Mouse (Mus musculus): ENCODE measurements at regions not wholly inside any gene's neighbourhood (a gene's known extent, or its start where the extent isn't known, plus 50 kb on each side); places are given as distances from the start of the nearest gene placed in this dataset.

DNA sequence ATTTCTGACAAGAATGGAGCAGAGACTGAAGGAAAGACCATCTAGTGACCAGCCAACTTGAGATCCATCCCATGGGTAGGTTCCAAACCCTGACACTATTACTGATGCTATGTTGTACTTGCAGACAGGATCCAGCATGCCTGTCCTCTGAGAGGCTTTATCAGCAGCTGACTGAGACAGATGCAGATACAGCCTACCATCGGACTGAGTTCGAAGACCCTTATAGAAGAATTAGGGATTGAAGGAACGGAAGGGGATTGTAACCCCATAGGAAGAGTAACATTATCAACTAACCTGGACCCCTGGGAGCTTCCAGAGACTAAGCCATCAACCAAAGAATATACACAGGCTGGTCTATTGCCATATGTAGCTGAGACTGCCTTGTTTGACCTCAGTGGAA is 183.1 kb upstream of the Adcy2 start:
- Histone ChIP-seq H3K4me3 (ENCODE audit: low read length) (no peak overlapping the region), H3K9me3 (ENCODE audit: control insufficient read depth, low read length) (no peaks in the 10 kb centered on the region), H3K36me3 (ENCODE audit: control insufficient read depth, insufficient read depth, low read length) (no peaks in the 10 kb centered on the region), H3K27ac (ENCODE audit: low read depth, low read length) (no peak overlapping the region), H3K4me1 (ENCODE audit: control insufficient read depth, insufficient read depth, low read depth, low read length) (no peaks in the 10 kb centered on the region), H3K4me2 (ENCODE audit: low read length) (no peak overlapping the region), H3K9ac (ENCODE audit: low read depth, low read length) (no peak overlapping the region), H3K27me3 (replicated peaks; ENCODE audit: control insufficient read depth, insufficient read depth, low read length) (no peaks in the 10 kb centered on the region)
- no peak for ATAC-seq
- WGBS = 97% methylated on average over 3 of the region's 3 CpGs

GRCm38 (mm10) chr13:69190661-69191060 is 191.3 kb upstream of the Adcy2 start:
- no peaks in the 10 kb centered on the region for H3K27me3 ChIP-seq (replicated peaks; ENCODE audit: control insufficient read depth, insufficient read depth, low read length)
- no peak for ATAC-seq
- H3K36me3 ChIP-seq (ENCODE audit: control insufficient read depth, insufficient read depth, low read length) = no peaks in the 10 kb centered on the region
- no peaks in the 10 kb centered on the region for H3K4me1 ChIP-seq (ENCODE audit: control insufficient read depth, insufficient read depth, low read depth, low read length)
- H3K4me2 ChIP-seq (ENCODE audit: low read length) = no peak overlapping the region
- H3K9me3 ChIP-seq (ENCODE audit: control insufficient read depth, low read length) = no peaks in the 10 kb centered on the region
- no peak overlapping the region for H3K4me3 ChIP-seq (ENCODE audit: low read length)
- 76% methylated on average over 3 of the region's 3 CpGs for WGBS
- no peak overlapping the region for H3K9ac ChIP-seq (ENCODE audit: low read depth, low read length)
- no peak overlapping the region for H3K27ac ChIP-seq (ENCODE audit: low read depth, low read length)

DNA sequence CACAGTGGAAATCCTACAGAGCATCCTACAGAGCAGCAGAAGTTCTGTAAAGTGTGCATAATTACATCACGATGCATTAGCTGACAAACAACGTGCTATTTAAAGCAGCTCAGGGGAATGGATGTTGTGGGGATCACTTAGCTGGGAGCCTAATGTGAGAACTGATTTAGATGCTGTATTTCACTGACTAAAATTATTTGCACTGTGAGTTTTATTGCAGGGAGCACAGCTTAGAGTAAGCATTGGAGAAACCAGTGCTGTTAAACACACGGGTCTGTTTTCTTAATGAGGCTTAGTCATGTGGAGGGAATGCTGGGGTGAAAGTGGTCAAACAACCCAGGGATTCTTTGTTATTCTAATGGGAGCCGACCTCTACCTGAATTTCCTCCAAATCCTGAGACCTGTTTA is 197.1 kb upstream of the Adcy2 start:
- Histone ChIP-seq H3K4me1 (ENCODE audit: control insufficient read depth, insufficient read depth, low read depth, low read length) (peaks cover 2% of the 10 kb centered on the region; the same call in 1 of the 2 replicates), H3K4me3 (ENCODE audit: low read length) (no peak overlapping the region), H3K4me2 (ENCODE audit: low read length) (no peak overlapping the region), H3K27ac (ENCODE audit: low read depth, low read length) (no peak overlapping the region), H3K9ac (ENCODE audit: low read depth, low read length) (no peak overlapping the region), H3K9me3 (ENCODE audit: control insufficient read depth, low read length) (no peaks in the 10 kb centered on the region), H3K36me3 (ENCODE audit: control insufficient read depth, insufficient read depth, low read length) (no peaks in the 10 kb centered on the region), H3K27me3 (replicated peaks; ENCODE audit: control insufficient read depth, insufficient read depth, low read length) (no peaks in the 10 kb centered on the region)
- ATAC-seq = peak; percentile 67; the same call in 1 of the 2 replicates
- WGBS = 5% methylated on average over 4 of the region's 4 CpGs

GRCm38 (mm10) chr13:69207741-69208568 is 208.6 kb upstream of the Adcy2 start:
- no peaks in the 10 kb centered on the region for H3K4me1 ChIP-seq (ENCODE audit: control insufficient read depth, insufficient read depth, low read depth, low read length)
- no peak overlapping the region for H3K4me2 ChIP-seq (ENCODE audit: low read length)
- no peaks in the 10 kb centered on the region for H3K27me3 ChIP-seq (replicated peaks; ENCODE audit: control insufficient read depth, insufficient read depth, low read length)
- H3K4me3 ChIP-seq (ENCODE audit: low read length) = no peak overlapping the region
- no peak overlapping the region for H3K9ac ChIP-seq (ENCODE audit: low read depth, low read length)
- no peak overlapping the region for H3K27ac ChIP-seq (ENCODE audit: low read depth, low read length)
- no peak for ATAC-seq
- no peaks in the 10 kb centered on the region for H3K36me3 ChIP-seq (ENCODE audit: control insufficient read depth, insufficient read depth, low read length)
- 79% methylated on average over 10 of the region's 10 CpGs for WGBS
- H3K9me3 ChIP-seq (ENCODE audit: control insufficient read depth, low read length) = no peaks in the 10 kb centered on the region

GRCm38 (mm10) chr13:69208569-69208881 is 209.2 kb upstream of the Adcy2 start:
- no peaks in the 10 kb centered on the region for H3K9me3 ChIP-seq (ENCODE audit: control insufficient read depth, low read length)
- no peak overlapping the region for H3K4me3 ChIP-seq (ENCODE audit: low read length)
- H3K36me3 ChIP-seq (ENCODE audit: control insufficient read depth, insufficient read depth, low read length) = no peaks in the 10 kb centered on the region
- WGBS = 87% methylated on average over 4 of the region's 4 CpGs
- H3K9ac ChIP-seq (ENCODE audit: low read depth, low read length) = no peak overlapping the region
- no peak overlapping the region for H3K27ac ChIP-seq (ENCODE audit: low read depth, low read length)
- H3K4me2 ChIP-seq (ENCODE audit: low read length) = no peak overlapping the region
- H3K27me3 ChIP-seq (replicated peaks; ENCODE audit: control insufficient read depth, insufficient read depth, low read length) = no peaks in the 10 kb centered on the region
- no peaks in the 10 kb centered on the region for H3K4me1 ChIP-seq (ENCODE audit: control insufficient read depth, insufficient read depth, low read depth, low read length)
- ATAC-seq = no peak

DNA sequence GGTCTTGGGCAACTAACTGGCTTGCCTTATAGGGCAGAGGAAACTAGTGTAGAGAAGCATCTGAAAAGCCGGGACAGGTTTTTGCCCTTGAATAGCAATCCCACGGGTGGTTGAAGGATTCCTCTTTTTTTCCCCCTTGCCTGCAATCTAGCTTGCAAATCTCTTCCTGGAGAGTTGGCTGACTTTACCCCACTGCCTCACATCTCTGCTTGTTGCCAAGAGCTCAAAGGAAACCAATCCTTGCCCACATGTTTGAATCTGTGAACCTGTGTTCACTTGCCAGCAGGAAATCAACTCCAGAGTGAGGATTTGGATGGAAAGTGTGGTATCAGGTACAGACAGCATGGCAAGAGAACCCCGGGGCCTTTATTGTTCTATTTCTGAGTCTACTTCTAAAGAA is 217.2 kb upstream of the Adcy2 start:
- no peaks in the 10 kb centered on the region for H3K4me1 ChIP-seq (ENCODE audit: control insufficient read depth, insufficient read depth, low read depth, low read length)
- H3K27ac ChIP-seq (ENCODE audit: low read depth, low read length) = no peak overlapping the region
- H3K4me2 ChIP-seq (ENCODE audit: low read length) = no peak overlapping the region
- no peak overlapping the region for H3K4me3 ChIP-seq (ENCODE audit: low read length)
- H3K36me3 ChIP-seq (ENCODE audit: control insufficient read depth, insufficient read depth, low read length) = no peaks in the 10 kb centered on the region
- ATAC-seq = no peak
- WGBS = 74% methylated on average over 3 of the region's 3 CpGs
- H3K27me3 ChIP-seq (replicated peaks; ENCODE audit: control insufficient read depth, insufficient read depth, low read length) = no peaks in the 10 kb centered on the region
- no peaks in the 10 kb centered on the region for H3K9me3 ChIP-seq (ENCODE audit: control insufficient read depth, low read length)
- no peak overlapping the region for H3K9ac ChIP-seq (ENCODE audit: low read depth, low read length)

- no peak for ATAC-seq
- Histone ChIP-seq H3K4me2 (ENCODE audit: low read length) (no peak overlapping the region), H3K27ac (ENCODE audit: low read depth, low read length) (no peak overlapping the region), H3K4me1 (ENCODE audit: control insufficient read depth, insufficient read depth, low read depth, low read length) (no peaks in the 10 kb centered on the region), H3K27me3 (replicated peaks; ENCODE audit: control insufficient read depth, insufficient read depth, low read length) (no peaks in the 10 kb centered on the region), H3K36me3 (ENCODE audit: control insufficient read depth, insufficient read depth, low read length) (no peaks in the 10 kb centered on the region), H3K9ac (ENCODE audit: low read depth, low read length) (no peak overlapping the region), H3K4me3 (ENCODE audit: low read length) (no peak overlapping the region), H3K9me3 (ENCODE audit: control insufficient read depth, low read length) (no peaks in the 10 kb centered on the region)
- 59% methylated on average over 1 of the region's 1 CpGs for WGBS
Observed at GRCm38 (mm10) chr13:69220425-69220824, 221.1 kb upstream of the Adcy2 start.

DNA sequence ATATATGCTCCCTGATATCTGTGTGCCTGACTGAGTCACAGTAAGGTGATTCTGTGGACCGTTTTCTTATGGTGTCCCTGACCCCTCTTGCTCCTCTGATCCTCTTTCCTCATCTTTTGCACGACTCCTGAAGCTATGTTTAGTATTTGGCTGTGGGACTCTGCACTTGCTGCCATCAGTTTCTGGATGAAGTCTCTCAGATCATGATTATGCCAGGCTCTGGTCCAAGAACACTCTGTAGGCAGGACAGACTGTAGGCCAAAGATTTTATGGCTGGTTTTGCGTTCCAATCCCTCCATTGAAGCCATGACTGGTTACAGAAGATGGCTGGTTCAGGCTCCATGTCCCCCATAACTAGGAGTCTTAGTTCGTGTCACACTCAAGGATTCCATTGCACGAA is 227.2 kb upstream of the Adcy2 start:
- H3K4me2 ChIP-seq (ENCODE audit: low read length) = no peak overlapping the region
- no peaks in the 10 kb centered on the region for H3K36me3 ChIP-seq (ENCODE audit: control insufficient read depth, insufficient read depth, low read length)
- no peaks in the 10 kb centered on the region for H3K4me1 ChIP-seq (ENCODE audit: control insufficient read depth, insufficient read depth, low read depth, low read length)
- H3K9me3 ChIP-seq (ENCODE audit: control insufficient read depth, low read length) = no peaks in the 10 kb centered on the region
- no peaks in the 10 kb centered on the region for H3K27me3 ChIP-seq (replicated peaks; ENCODE audit: control insufficient read depth, insufficient read depth, low read length)
- no peak overlapping the region for H3K9ac ChIP-seq (ENCODE audit: low read depth, low read length)
- no peak for ATAC-seq
- no peak overlapping the region for H3K27ac ChIP-seq (ENCODE audit: low read depth, low read length)
- WGBS = 86% methylated on average over 5 of the region's 5 CpGs
- H3K4me3 ChIP-seq (ENCODE audit: low read length) = no peak overlapping the region

- Histone ChIP-seq H3K4me1 (ENCODE audit: control insufficient read depth, insufficient read depth, low read depth, low read length) (no peaks in the 10 kb centered on the region), H3K4me2 (ENCODE audit: low read length) (no peak overlapping the region), H3K27ac (ENCODE audit: low read depth, low read length) (no peak overlapping the region), H3K36me3 (ENCODE audit: control insufficient read depth, insufficient read depth, low read length) (no peaks in the 10 kb centered on the region), H3K4me3 (ENCODE audit: low read length) (no peak overlapping the region), H3K9me3 (ENCODE audit: control insufficient read depth, low read length) (no peaks in the 10 kb centered on the region), H3K9ac (ENCODE audit: low read depth, low read length) (no peak overlapping the region), H3K27me3 (replicated peaks; ENCODE audit: control insufficient read depth, insufficient read depth, low read length) (no peaks in the 10 kb centered on the region)
- ATAC-seq = no peak
- WGBS = 77% methylated on average over 10 of the region's 10 CpGs
Observed at GRCm38 (mm10) chr13:69230361-69230943, 231.1 kb upstream of the Adcy2 start.

Data from hindbrain, embryonic 16.5 days (tissue).